ENCODE assay signal across 36 mouse cellular contexts in the genomic region with DNA sequence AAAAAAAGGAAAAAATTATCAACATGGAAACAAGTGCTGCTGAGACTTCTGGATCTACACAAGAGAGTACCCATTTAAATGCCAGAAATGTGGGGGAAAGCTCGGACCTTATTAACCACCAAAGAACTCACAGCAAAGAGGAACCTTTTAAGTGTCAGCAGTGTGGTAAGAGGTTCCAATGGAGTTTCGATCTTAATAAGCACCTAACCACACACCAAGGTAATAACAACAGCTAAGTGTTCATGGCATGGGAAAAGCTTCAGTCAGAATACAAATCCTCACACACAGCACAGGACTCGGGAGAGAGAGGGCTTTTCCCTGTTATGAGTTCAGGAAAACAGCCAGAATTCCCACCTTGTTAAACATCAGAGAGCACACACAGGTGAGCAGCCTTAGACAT. TPM values are rescaled to one million over a fixed set of nuclear protein-coding genes. Genes with fewer than 3 reads are reported as not detected.
DNase-seq lines count a peak whose midpoint lies in the region; ATAC-seq and TF ChIP-seq lines count a peak whose summit lies in the region.
"Had no signal": no experiment of that assay in that cellular context is flagged by ENCODE, and none has a peak within 500 bp of the region (broad histone marks: within the 10 kb centered on the region; RNA-seq: fewer than 3 reads in every experiment).

No protein-coding gene starts in this region.

- H3K4me2 ChIP-seq in CH12.LX (ENCODE audit: insufficient read depth, low read depth, poor library complexity, severe bottlenecking): peak overlapping the region; percentile 55
- no peak overlapping the region for H3K4me2 ChIP-seq in hindbrain, embryonic 16.5 days (ENCODE audit: low read length)
- H3K4me2 ChIP-seq: embryonic facial prominence, embryonic 13.5 days; forebrain, embryonic 12.5 days; forebrain, embryonic 15.5 days; heart, embryonic 11.5 days; hindbrain, embryonic 13.5 days had no signal

- ATAC-seq in hindbrain, embryonic 16.5 days: no peak
- ATAC-seq: forebrain, embryonic 15.5 days; hindbrain, postnatal 0 days; intestine, postnatal 0 days had no signal

- dilution Hi-C loops in CH12.LX (cut with MboI; ENCODE audit: extremely low pct_ligation_motif_present, extremely low pct_unique_long_range_greater_than_20kb, low sequenced_read_pairs): no loop called here

- TF ChIP-seq RAD21 in CH12.LX (IDR thresholded peaks at IDR 0.05; ENCODE audit: low read depth, low read length): no peak; the same call in 1 of the 2 replicates

- H3K9me3 ChIP-seq in CH12.LX (replicated peaks; ENCODE audit: low read length): no peaks in the 10 kb centered on the region
- H3K9me3 ChIP-seq in hindbrain, embryonic 16.5 days (ENCODE audit: control insufficient read depth, low read length): no peaks in the 10 kb centered on the region
- H3K9me3 ChIP-seq: embryonic facial prominence, embryonic 10.5 days; embryonic facial prominence, embryonic 13.5 days; forebrain, embryonic 12.5 days; forebrain, embryonic 15.5 days; hindbrain, embryonic 10.5 days had no signal

- H3K4me1 ChIP-seq in CH12.LX (ENCODE audit: control insufficient read depth in 1 of 2, insufficient read depth in 2 of 2): peaks cover 3 to 16% of the 10 kb centered on the region in 2 experiments; a peak in 3 of 4 replicates
- H3K4me1 ChIP-seq in hindbrain, embryonic 16.5 days (ENCODE audit: control insufficient read depth, insufficient read depth, low read depth, low read length): no peaks in the 10 kb centered on the region
- H3K4me1 ChIP-seq: embryonic facial prominence, embryonic 13.5 days; forebrain, embryonic 12.5 days; forebrain, embryonic 15.5 days; hindbrain, embryonic 10.5 days; hindbrain, embryonic 13.5 days had no signal

- in situ Hi-C loops in CH12.LX (cut with MboI; ENCODE audit: low pct_ligation_motif_present, low pct_unique_long_range_greater_than_20kb, low sequenced_read_pairs): no loop called here

- TF ChIP-seq POLR2A in CH12.LX (IDR thresholded peaks at IDR 0.05; ENCODE audit: low read depth, low read length): no peak

- no peak overlapping the region for H3K9ac ChIP-seq in CH12.LX (ENCODE audit: insufficient read depth, low read depth)
- H3K9ac ChIP-seq in hindbrain, embryonic 16.5 days (ENCODE audit: low read depth, low read length): no peak overlapping the region
- H3K9ac ChIP-seq: embryonic facial prominence, embryonic 13.5 days; forebrain, embryonic 12.5 days; forebrain, embryonic 15.5 days; hindbrain, embryonic 13.5 days had no signal

- no peaks in the 10 kb centered on the region for H3K27me3 ChIP-seq in CH12.LX (replicated peaks)
- no peaks in the 10 kb centered on the region for H3K27me3 ChIP-seq in hindbrain, embryonic 16.5 days (replicated peaks; ENCODE audit: control insufficient read depth, insufficient read depth, low read length)
- H3K27me3 ChIP-seq: embryonic facial prominence, embryonic 13.5 days; forebrain, embryonic 12.5 days; forebrain, embryonic 15.5 days; hindbrain, embryonic 13.5 days had no signal

- WGBS in hindbrain, embryonic 16.5 days: 86% methylated on average over 3 of the region's 3 CpGs

- no peak for TF ChIP-seq CTCF in CH12.LX (conservative IDR thresholded peaks at IDR 0.05 in 1 of 2, IDR thresholded peaks at IDR 0.05 in 1 of 2; ENCODE audit: low read depth in 2 of 2, low read length in 2 of 2)

- peak; percentile 0 for DNase-seq in lung, postnatal 36 days
- DNase-seq in lung, postnatal 4 days: no peak
- peak; percentile 81 for DNase-seq in CH12.LX (ENCODE audit: extremely low read depth)
- peak; percentile 63 for DNase-seq in induced T-regulatory cell, adult 2 months (ENCODE audit: low read depth)
- no peak for DNase-seq in left cerebral cortex, adult 9 months (ENCODE audit: low spot score in 2 of 2)
- DNase-seq: adrenal gland, postnatal 14 days; cerebellum, adult 11-12 months; cerebellum, adult 8-10 months; cerebellum, postnatal 10 days; cerebellum, postnatal 36 days; embryo, embryonic 11 days; gastrocnemius, postnatal 25 days; kidney, adult 2 months had no signal

- TF ChIP-seq EP300 in CH12.LX (IDR thresholded peaks at IDR 0.05; ENCODE audit: low read length): peak; percentile 96

- H3K36me3 ChIP-seq in CH12.LX (replicated peaks in 1 of 2; ENCODE audit: control insufficient read depth in 1 of 2, insufficient read depth in 1 of 2, low read length in 1 of 2): peaks cover 0 to 27% of the 10 kb centered on the region in 2 experiments
- H3K36me3 ChIP-seq in hindbrain, embryonic 16.5 days (ENCODE audit: control insufficient read depth, insufficient read depth, low read length): 0 out of 2 replicates have a peak, but pooled peaks cover 2% of the 10 kb centered on the region
- H3K36me3 ChIP-seq: embryonic facial prominence, embryonic 10.5 days; embryonic facial prominence, embryonic 13.5 days; forebrain, embryonic 12.5 days; forebrain, embryonic 15.5 days; hindbrain, embryonic 10.5 days had no signal

- no peak overlapping the region for H3K27ac ChIP-seq in CH12.LX (ENCODE audit: insufficient read depth, low read depth)
- no peak overlapping the region for H3K27ac ChIP-seq in hindbrain, embryonic 16.5 days (ENCODE audit: low read depth, low read length)
- H3K27ac ChIP-seq: embryonic facial prominence, embryonic 10.5 days; embryonic facial prominence, embryonic 13.5 days; forebrain, embryonic 12.5 days; forebrain, embryonic 15.5 days; hindbrain, embryonic 10.5 days; hindbrain, embryonic 13.5 days; hindbrain, postnatal 0 days had no signal

- H3K4me3 ChIP-seq in CH12.LX (replicated peaks in 1 of 3; ENCODE audit: low read depth in 2 of 3, low read length in 2 of 3, poor library complexity in 1 of 3): no peak overlapping the region
- H3K4me3 ChIP-seq in hindbrain, embryonic 16.5 days (ENCODE audit: low read length): no peak overlapping the region
- H3K4me3 ChIP-seq: embryonic facial prominence, embryonic 10.5 days; embryonic facial prominence, embryonic 13.5 days; erythroblast, embryonic 14.5 days; forebrain, embryonic 12.5 days; forebrain, embryonic 15.5 days; hindbrain, embryonic 10.5 days; hindbrain, embryonic 13.5 days had no signal

- H3K79me2 ChIP-seq in CH12.LX (replicated peaks; ENCODE audit: control insufficient read depth, extremely low read depth, insufficient read depth, poor library complexity, severe bottlenecking): no peaks in the 10 kb centered on the region

TF ChIP-seq in CH12.LX, 34 proteins besides CTCF, POLR2A, EP300 and RAD21:
- peak; percentile 47; the same call in 1 of the 2 replicates for TF ChIP-seq MXI1 (IDR thresholded peaks at IDR 0.05; ENCODE audit: low read depth, low read length)
- TF ChIP-seq MEF2A (IDR thresholded peaks at IDR 0.05; ENCODE audit: borderline replicate concordance, low read depth, low read length): peak; percentile 55; the same call in 1 of the 2 replicates
- TF ChIP-seq JUN (IDR thresholded peaks at IDR 0.05; ENCODE audit: insufficient read depth, low read depth, low read length): peak; percentile 81
- no peak for TF ChIP-seq E2F4 (IDR thresholded peaks at IDR 0.05; ENCODE audit: insufficient replicate concordance, low read depth, low read length)
- TF ChIP-seq MAX (IDR thresholded peaks at IDR 0.05; ENCODE audit: low read length): peak; percentile 41; the same call in 1 of the 2 replicates
- no peak for TF ChIP-seq ZNF384 (IDR thresholded peaks at IDR 0.05; ENCODE audit: low read depth, low read length)
- no peak for TF ChIP-seq GABPA (IDR thresholded peaks at IDR 0.05; ENCODE audit: insufficient replicate concordance, low read depth, low read length)
- no peak for TF ChIP-seq POLR2AphosphoS2 (IDR thresholded peaks at IDR 0.05; ENCODE audit: low read depth, low read length)
- peak; percentile 70; the same call in 1 of the 2 replicates for TF ChIP-seq ETS1 (conservative IDR thresholded peaks at IDR 0.05; ENCODE audit: low read depth, low read length)
- no peak for TF ChIP-seq USF2 (conservative IDR thresholded peaks at IDR 0.05; ENCODE audit: low read depth, low read length)
- TF ChIP-seq TCF12 (IDR thresholded peaks at IDR 0.05; ENCODE audit: low read depth, low read length): 0 out of 2 replicates have a peak, but pooled peaks have one; percentile 14
- peak; percentile 74; the same call in 1 of the 2 replicates for TF ChIP-seq MAFK (IDR thresholded peaks at IDR 0.05; ENCODE audit: insufficient replicate concordance, low read length)
- TF ChIP-seq USF1 (IDR thresholded peaks at IDR 0.05; ENCODE audit: low read depth, low read length): no peak
- TF ChIP-seq BHLHE40 (IDR thresholded peaks at IDR 0.05; ENCODE audit: low read depth, low read length): peak; percentile 71
- peak; percentile 88 for TF ChIP-seq RCOR1 (conservative IDR thresholded peaks at IDR 0.05; ENCODE audit: low read depth, low read length)
- peak; percentile 95 for TF ChIP-seq JUND (conservative IDR thresholded peaks at IDR 0.05; ENCODE audit: low read depth, low read length)
- peak; percentile 97 for TF ChIP-seq IRF4 (IDR thresholded peaks at IDR 0.05; ENCODE audit: low read depth, low read length)
- peak; percentile 74 for TF ChIP-seq SIN3A (IDR thresholded peaks at IDR 0.05; ENCODE audit: low read length)
TF ChIP-seq in CH12.LX: peak in this region for 12.

RNA-seq across cellular contexts. Expression of gene Zfp263, which starts 32.5 kb away (rescaled TPM):
- total RNA-seq in CH12.LX (2012; rRNA removed) (17.4 and 22.2 TPM in 2 replicates), CH12.LX (2014; rRNA removed) (24.2 and 25.8 TPM in 2 replicates)
- polyA plus RNA-seq in CH12.LX (2012; ENCODE audit: insufficient read length, low read depth): 20.4 and 21.4 TPM in 2 replicates
- 40.6 and 47.5 TPM in 2 replicates for polyA plus RNA-seq in hindbrain, embryonic 16.5 days (2015; fragmentation: Nextera tagmentation; extraction: Ambion mirVana)
- polyA plus RNA-seq: C2C12 had no signal

RNA-seq across cellular contexts. Expression of gene Olfr15, which starts 54.3 kb away (rescaled TPM):
- total RNA-seq in CH12.LX (2012; rRNA removed) (not detected in 2 replicates), CH12.LX (2014; rRNA removed) (not detected in 2 replicates)
- polyA plus RNA-seq in CH12.LX (2012; ENCODE audit: insufficient read length, low read depth): not detected in 2 replicates
- polyA plus RNA-seq in hindbrain, embryonic 16.5 days (2015; fragmentation: Nextera tagmentation; extraction: Ambion mirVana): not detected in 2 replicates
- total RNA-seq: adrenal gland, adult 18-20 months; adrenal gland, postnatal 14 days; gastrocnemius, adult 8-10 months; gastrocnemius, postnatal 25 days; heart, adult 8-10 months; heart, postnatal 25 days; hindbrain, postnatal 0 days; MEL had no signal
- polyA plus RNA-seq: brain, embryonic 14.5 days; C2C12; cortical plate, adult 2 months; erythroblast, embryonic 14.5 days; forebrain, embryonic 15.5 days; gonadal fat pad, adult 2 months; heart, embryonic 11.5 days; heart, embryonic 14.5 days; heart, postnatal 0 days; hindbrain, embryonic 10.5 days; hindbrain, embryonic 13.5 days; hindbrain, postnatal 0 days; intestine, embryonic 14.5 days; intestine, postnatal 0 days; kidney, adult 2 months had no signal

RNA-seq across cellular contexts. Expression of gene Mefv, which starts 58.5 kb away (rescaled TPM):
- total RNA-seq in CH12.LX (2012; rRNA removed) (not detected in 2 replicates), CH12.LX (2014; rRNA removed) (not detected in 2 replicates)
- not detected in 2 replicates for polyA plus RNA-seq in CH12.LX (2012; ENCODE audit: insufficient read length, low read depth)
- not detected in 2 replicates for polyA plus RNA-seq in hindbrain, embryonic 16.5 days (2015; fragmentation: Nextera tagmentation; extraction: Ambion mirVana)
- total RNA-seq: adrenal gland, adult 18-20 months; gastrocnemius, adult 8-10 months; gastrocnemius, postnatal 25 days; heart, adult 8-10 months; heart, postnatal 25 days; hindbrain, postnatal 0 days; MEL had no signal
- polyA plus RNA-seq: C2C12; embryonic facial prominence, embryonic 10.5 days; embryonic facial prominence, embryonic 13.5 days; erythroblast, embryonic 14.5 days; forebrain, embryonic 12.5 days; forebrain, embryonic 15.5 days; heart, embryonic 11.5 days; heart, embryonic 14.5 days; hindbrain, embryonic 10.5 days; hindbrain, embryonic 13.5 days; hindbrain, postnatal 0 days had no signal

Comparison
In these comparisons a context has a peak if more than half of its experiments do, and no peak if none do; other contexts are left out.
1. DNase-seq: peak in lung, postnatal 36 days (single experiment), CH12.LX (single experiment) and induced T-regulatory cell, adult 2 months (single experiment); none in lung, postnatal 4 days (0 of 2) and left cerebral cortex, adult 9 months (0 of 2).